Mouse (Mus musculus) telencephalon, adult 2 months (tissue): Measurements from ENCODE around the gene Mrpl23.

Experiments used
- DNase-seq: peaks from one replicate; pipeline ENCODE4 v3.0.0-alpha.2; 2011; ENCODE audit warnings: low read depth, low spot score

Gene Mrpl23

GRCm38 (mm10) chr7:142532671-142533058, at the start of gene Mrpl23:
Gene Mrpl23 (plus strand): TSS chr7:142532686.
- peak; percentile 1 for DNase-seq

DNA sequence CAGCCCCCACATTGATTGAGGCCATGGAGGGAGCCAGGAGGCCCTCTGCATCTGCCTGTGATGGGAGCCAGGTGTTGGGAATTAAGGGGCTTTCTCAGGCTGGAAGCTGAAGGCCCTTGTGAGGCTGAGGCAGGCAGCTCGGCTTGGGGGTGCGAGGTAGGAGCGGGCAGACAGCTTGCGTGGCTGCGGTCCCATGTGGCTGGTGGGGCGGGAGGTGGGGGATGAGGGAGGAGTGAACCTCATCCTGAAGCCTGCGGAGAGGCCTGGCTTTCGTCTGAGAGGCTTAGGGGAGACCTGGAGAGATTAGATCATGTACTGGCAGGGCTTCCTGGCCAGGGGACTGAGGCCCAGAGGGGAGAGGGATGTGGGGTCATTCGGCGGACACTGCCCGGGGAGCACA, 49.4 kb upstream of the Mrpl23 start:
- no peak for DNase-seq

GRCm38 (mm10) chr7:142484780-142485179, 47.7 kb upstream of the Mrpl23 start:
- DNase-seq, result no peak

GRCm38 (mm10) chr7:142486751-142487162, 45.7 kb upstream of the Mrpl23 start:
- DNase-seq, result no peak

DNA sequence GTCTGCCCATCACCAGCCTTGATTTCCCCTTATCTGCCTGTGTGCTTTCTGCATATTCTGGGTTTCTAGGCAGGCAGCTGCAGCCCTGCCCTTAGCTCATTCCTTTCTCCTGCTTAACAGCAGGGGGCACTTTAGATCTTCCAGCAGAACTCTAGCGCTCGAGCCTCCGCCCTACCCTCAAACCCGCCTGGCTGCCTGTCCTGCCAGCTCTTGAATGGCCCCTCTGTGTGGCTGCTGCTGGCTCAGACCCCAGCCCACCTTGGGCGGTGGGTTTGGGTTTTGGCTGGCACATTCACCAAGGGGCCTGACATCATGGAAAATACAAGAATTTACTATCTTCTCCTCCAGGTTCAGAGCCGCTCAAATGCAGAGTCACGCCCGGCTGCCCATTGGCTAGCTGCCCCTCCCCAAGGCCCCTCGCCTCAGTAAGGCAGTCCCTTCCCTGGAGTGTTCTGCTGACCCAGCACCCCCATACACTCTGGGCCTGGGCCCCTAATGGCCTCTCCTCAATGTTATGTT, 45.1 kb upstream of the Mrpl23 start:
- no peak for DNase-seq

DNA sequence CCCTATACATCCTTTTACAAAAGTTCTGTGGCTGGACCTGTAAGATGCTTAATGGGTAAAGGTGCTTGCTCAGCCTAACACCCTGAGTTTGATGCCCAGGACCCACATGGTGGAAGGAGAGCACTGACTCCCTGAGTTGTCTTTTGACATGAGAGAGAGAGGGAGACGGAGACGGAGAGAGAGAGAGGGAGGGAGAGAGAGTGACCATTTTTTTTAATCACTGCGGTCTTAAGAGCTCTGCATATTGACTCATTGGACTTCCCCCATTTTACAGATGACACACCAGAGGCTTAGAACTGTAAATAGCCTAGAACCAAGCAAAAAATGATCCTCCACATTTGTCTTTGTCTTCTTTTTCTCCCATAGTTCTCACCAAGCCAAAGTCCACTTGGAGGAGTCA, 44.4 kb upstream of the Mrpl23 start:
- DNase-seq, result no peak

GRCm38 (mm10) chr7:142493535-142493934, 39.0 kb upstream of the Mrpl23 start:
- DNase-seq, result no peak

DNA sequence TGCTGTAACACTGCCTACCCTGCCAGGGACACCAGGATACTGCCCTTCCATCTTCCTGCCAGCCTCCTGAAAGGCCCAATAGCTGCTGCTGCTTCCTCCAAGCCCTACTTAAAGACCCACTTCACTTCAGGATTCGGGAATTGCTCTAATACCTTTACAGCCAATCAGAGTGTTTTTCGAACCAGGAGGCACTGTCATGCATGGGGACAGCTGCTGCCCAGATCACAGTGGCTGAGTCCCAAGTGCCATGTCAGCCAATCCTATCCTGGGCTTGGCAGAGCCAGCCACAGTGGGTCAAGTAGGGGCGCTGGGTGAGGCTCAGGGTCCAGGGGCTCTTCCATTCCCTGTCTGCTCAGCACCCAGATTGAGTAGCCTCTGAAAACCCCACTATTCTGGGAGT, 36.3 kb upstream of the Mrpl23 start:
- DNase-seq, result no peak

GRCm38 (mm10) chr7:142496800-142497199, 35.7 kb upstream of the Mrpl23 start:
- DNase-seq, result no peak

- no peak for DNase-seq
These were observed 34.7 kb upstream of the Mrpl23 start for GRCm38 (mm10) chr7:142497775-142498174.

- DNase-seq, result no peak
These were observed 33.9 kb upstream of the Mrpl23 start, which contains the start of gene Tnnt3 for GRCm38 (mm10) chr7:142498575-142498974. Gene Tnnt3 (plus strand): TSS chr7:142498836.

DNA sequence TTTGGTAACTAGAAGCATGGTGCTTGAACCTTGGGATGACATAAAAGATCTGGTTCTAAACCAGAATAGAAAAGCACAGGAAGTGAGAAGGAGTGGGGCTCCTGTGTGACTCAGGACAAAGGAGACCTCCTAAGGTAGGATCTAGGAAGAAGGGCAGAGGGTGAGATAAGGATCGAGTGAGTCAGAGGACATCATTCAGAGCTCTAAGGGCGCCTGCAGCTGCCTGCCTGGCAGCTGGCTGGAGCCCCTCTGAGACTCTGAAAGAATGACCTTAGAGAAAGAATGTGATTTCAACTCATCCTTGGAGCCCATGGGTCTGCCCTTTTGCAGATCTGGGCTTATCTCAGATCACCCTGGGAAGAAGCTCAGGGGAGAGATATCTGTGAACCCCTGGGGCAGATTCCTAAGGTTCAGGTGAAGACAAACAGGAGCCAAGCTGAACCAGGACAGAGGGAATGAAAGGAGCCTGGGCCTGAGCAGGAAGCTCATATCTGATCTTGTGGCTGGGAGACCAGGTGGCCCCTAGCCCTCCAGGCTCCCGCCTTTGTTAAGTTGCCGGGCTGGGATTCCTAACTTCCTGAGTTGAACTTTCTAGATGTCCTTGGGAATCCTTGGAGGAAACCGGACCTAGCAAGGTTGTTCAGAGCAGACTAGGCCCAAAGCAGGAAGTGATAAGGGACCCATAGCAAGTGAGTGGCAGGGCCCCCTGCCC, 33.3 kb upstream of the Mrpl23 start:
- DNase-seq, result no peak

DNA sequence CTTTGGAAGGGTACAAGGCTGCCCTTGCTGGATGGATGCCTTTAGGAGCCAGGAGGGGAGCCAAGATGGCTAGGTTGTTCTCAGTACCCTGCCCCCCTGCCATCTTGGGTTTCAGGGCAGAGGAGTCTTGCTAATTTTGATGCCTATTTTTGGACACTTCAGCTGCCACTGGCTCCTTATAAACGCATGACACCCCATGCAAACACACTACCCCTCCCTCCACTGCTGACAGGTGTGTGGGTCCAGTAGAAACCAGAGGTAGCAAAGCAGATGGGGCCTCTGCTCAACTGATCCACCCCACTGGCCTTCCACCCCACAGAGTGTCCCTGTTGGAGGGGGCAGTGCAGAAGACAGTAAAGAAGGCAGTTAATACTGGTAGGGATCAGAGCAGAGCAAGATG, 32.5 kb upstream of the Mrpl23 start:
- no peak for DNase-seq

DNA sequence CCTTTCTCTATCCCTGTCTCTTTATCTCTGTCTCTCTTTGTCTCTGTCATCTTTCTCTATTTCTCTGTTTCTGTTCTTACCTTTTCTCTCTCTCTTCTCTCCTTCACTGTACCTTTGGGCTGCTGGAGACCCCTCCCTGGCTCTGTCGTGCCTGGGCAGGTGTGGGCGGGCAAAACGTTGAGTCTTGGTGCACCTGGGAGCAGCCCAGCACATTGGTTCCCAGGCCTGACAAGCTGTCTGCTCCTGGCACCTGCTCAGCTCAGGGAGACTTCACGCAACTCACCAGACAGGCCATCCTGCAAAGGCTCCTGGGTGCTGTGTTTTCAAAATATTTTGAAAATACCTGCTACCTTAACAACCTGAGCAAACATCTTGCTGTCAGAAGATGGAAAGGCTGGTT, 29.3 kb upstream of the Mrpl23 start:
- DNase-seq, result no peak

DNA sequence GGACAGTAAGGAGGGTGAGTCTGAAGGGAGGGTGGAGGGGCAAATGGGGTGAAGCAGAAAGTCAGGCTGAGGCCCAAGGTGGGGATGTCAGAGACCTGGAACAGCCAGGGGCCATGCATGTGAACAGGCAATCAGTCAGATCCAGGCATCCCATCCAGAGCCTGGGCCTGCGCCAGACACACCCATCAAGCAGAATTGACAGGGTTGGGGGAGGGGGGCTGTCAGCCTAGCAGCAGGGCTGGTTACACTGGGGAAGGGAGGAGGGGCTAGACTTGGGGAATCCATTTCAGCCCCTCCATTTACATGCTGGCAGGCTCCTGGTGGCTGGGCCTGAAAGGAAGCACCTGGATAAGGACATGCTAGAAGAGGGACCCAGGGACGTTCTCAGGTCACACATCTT, 26.5 kb upstream of the Mrpl23 start:
- DNase-seq, result no peak

GRCm38 (mm10) chr7:142506501-142506900, 26.0 kb upstream of the Mrpl23 start:
- no peak for DNase-seq

DNA sequence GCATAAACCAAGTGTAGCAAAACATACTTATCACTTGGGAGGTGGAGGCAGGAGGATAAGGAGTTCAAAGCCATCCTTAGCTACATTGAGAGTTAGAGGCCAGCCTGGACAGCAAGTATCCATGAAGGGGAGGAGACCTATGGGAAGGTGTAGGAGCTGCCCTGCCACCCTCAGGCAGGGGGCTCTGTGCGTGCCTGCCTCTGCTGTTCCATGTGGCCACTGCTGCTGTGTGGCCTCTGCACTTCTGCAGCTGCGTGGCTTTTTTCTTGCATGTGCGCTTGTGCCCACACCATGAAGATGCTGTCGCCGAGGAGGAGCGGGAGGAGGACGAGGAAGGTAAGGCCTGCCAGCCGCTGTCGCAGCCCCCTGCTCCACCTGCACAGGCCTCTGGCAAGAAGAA, 25.0 kb upstream of the Mrpl23 start:
- no peak for DNase-seq

GRCm38 (mm10) chr7:142509518-142509917, 23.0 kb upstream of the Mrpl23 start:
- DNase-seq, result no peak

- DNase-seq, result no peak
These were observed 22.3 kb upstream of the Mrpl23 start for GRCm38 (mm10) chr7:142510021-142510777.

- no peak for DNase-seq
These were observed 18.4 kb upstream of the Mrpl23 start for GRCm38 (mm10) chr7:142514048-142514447.

- no peak for DNase-seq
These were observed 16.1 kb upstream of the Mrpl23 start for GRCm38 (mm10) chr7:142516221-142516978.

GRCm38 (mm10) chr7:142517531-142517930, 15.0 kb upstream of the Mrpl23 start:
- no peak for DNase-seq
